Mouse (Mus musculus): ENCODE measurements at regions not wholly inside any gene's neighbourhood (a gene's known extent, or its start where the extent isn't known, plus 50 kb on each side); places are given as distances from the start of the nearest gene placed in this dataset.

GRCm38 (mm10) chr7:129903126-129903525, 311.5 kb downstream of the Wdr11 start:
- no peak for ATAC-seq (ENCODE audit: extremely low read depth, insufficient number of reproducible peaks, low FRiP score, poor library complexity, severe bottlenecking)
- peaks cover 41% of the 10 kb centered on the region for H3K9me3 ChIP-seq (replicated peaks)
- no peak for TF ChIP-seq GATA1 (IDR thresholded peaks at IDR 0.05; ENCODE audit: borderline replicate concordance, low read length)
- TF ChIP-seq TAL1 (conservative IDR thresholded peaks at IDR 0.05; ENCODE audit: low read depth, low read length), result no peak
- no peak for TF ChIP-seq POLR2AphosphoS5 (IDR thresholded peaks at IDR 0.05; ENCODE audit: insufficient replicate concordance, low read depth, low read length)
- no peak for TF ChIP-seq GATA2 (IDR thresholded peaks at IDR 0.05; ENCODE audit: borderline replicate concordance, low read depth, low read length)
- no peak for TF ChIP-seq CTCF (IDR thresholded peaks at IDR 0.05; ENCODE audit: low read depth, low read length)
- H3K36me3 ChIP-seq (replicated peaks), result no peaks in the 10 kb centered on the region
- no peaks in the 10 kb centered on the region for H3K27me3 ChIP-seq (ENCODE audit: insufficient read depth, low read length)
- no peaks in the 10 kb centered on the region for H3K4me1 ChIP-seq (ENCODE audit: insufficient read depth, low read depth, low read length)
- DNase-seq (ENCODE audit: low spot score), result no peak
- no peak overlapping the region for H3K4me3 ChIP-seq (ENCODE audit: low read depth, low read length)

- ATAC-seq (ENCODE audit: extremely low read depth, insufficient number of reproducible peaks, low FRiP score, poor library complexity, severe bottlenecking) (no peak), DNase-seq (ENCODE audit: low spot score) (no peak)
- H3K27me3 ChIP-seq (ENCODE audit: insufficient read depth, low read length), result no peaks in the 10 kb centered on the region
- no peak for TF ChIP-seq TAL1 (conservative IDR thresholded peaks at IDR 0.05; ENCODE audit: low read depth, low read length)
- no peak overlapping the region for H3K4me3 ChIP-seq (ENCODE audit: low read depth, low read length)
- H3K4me1 ChIP-seq (ENCODE audit: insufficient read depth, low read depth, low read length), result no peaks in the 10 kb centered on the region
- H3K36me3 ChIP-seq (replicated peaks), result no peaks in the 10 kb centered on the region
- peaks cover 49% of the 10 kb centered on the region for H3K9me3 ChIP-seq (replicated peaks)
Observed at GRCm38 (mm10) chr7:129906131-129906530, 314.5 kb downstream of the Wdr11 start.

GRCm38 (mm10) chr7:129908826-129909225, 317.2 kb downstream of the Wdr11 start:
- H3K4me1 ChIP-seq (ENCODE audit: insufficient read depth, low read depth, low read length), result no peaks in the 10 kb centered on the region
- TF ChIP-seq GATA2 (IDR thresholded peaks at IDR 0.05; ENCODE audit: borderline replicate concordance, low read depth, low read length) (no peak), TAL1 (conservative IDR thresholded peaks at IDR 0.05; ENCODE audit: low read depth, low read length) (no peak), CTCF (IDR thresholded peaks at IDR 0.05; ENCODE audit: low read depth, low read length) (no peak), POLR2AphosphoS5 (IDR thresholded peaks at IDR 0.05; ENCODE audit: insufficient replicate concordance, low read depth, low read length) (no peak), GATA1 (IDR thresholded peaks at IDR 0.05; ENCODE audit: borderline replicate concordance, low read length) (no peak)
- no peak overlapping the region for H3K4me3 ChIP-seq (ENCODE audit: low read depth, low read length)
- no peak for DNase-seq (ENCODE audit: low spot score)
- H3K9me3 ChIP-seq (replicated peaks), result peaks cover 45% of the 10 kb centered on the region
- H3K36me3 ChIP-seq (replicated peaks), result no peaks in the 10 kb centered on the region
- ATAC-seq (ENCODE audit: extremely low read depth, insufficient number of reproducible peaks, low FRiP score, poor library complexity, severe bottlenecking), result no peak
- H3K27me3 ChIP-seq (ENCODE audit: insufficient read depth, low read length), result no peaks in the 10 kb centered on the region

DNA sequence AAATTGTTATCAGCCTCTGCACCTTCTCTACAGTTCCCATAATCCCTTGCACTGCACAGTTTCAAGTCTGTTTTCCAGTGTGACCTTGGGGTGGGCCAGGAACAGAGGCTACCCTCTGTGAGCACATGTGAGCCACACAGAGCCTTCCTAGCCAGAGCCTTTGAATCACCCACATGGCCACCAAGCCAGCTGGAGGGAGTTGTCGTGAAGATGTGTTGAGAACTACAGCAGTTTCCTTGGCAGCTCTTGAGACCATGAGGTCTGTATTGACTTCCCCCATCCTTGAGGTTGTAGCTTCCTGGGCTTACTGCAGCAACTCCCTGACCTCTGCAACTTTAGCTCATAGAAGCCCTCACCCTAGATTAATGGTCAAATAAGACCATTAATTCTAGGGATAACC, 318.1 kb downstream of the Wdr11 start:
- TF ChIP-seq TAL1 (conservative IDR thresholded peaks at IDR 0.05; ENCODE audit: low read depth, low read length), result no peak
- TF ChIP-seq CTCF (IDR thresholded peaks at IDR 0.05; ENCODE audit: low read depth, low read length), result no peak
- TF ChIP-seq GATA1 (IDR thresholded peaks at IDR 0.05; ENCODE audit: borderline replicate concordance, low read length), result no peak
- TF ChIP-seq GATA2 (IDR thresholded peaks at IDR 0.05; ENCODE audit: borderline replicate concordance, low read depth, low read length), result no peak
- no peak for TF ChIP-seq POLR2AphosphoS5 (IDR thresholded peaks at IDR 0.05; ENCODE audit: insufficient replicate concordance, low read depth, low read length)
- H3K27me3 ChIP-seq (ENCODE audit: insufficient read depth, low read length), result no peaks in the 10 kb centered on the region
- no peak for ATAC-seq (ENCODE audit: extremely low read depth, insufficient number of reproducible peaks, low FRiP score, poor library complexity, severe bottlenecking)

DNA sequence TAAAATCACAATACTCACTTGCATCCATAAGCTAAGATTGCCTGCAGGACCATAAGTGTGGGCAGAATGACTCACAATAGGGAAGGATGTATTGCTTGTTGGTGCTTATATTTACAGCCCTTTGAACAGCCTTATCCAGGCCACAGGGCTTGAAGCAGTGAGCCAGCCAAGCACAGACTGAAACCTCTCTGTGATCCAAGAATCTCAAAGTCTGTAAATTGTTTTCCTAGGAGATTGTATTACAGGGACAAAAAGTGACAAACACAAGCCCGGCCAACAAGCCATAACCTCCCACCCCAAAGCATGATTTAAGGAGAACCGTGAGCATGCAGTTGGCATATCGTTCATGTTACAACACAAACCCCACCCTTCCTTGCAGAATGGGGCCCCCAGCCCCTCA, 319.2 kb downstream of the Wdr11 start:
- TF ChIP-seq GATA2 (IDR thresholded peaks at IDR 0.05; ENCODE audit: borderline replicate concordance, low read depth, low read length) (no peak), TAL1 (conservative IDR thresholded peaks at IDR 0.05; ENCODE audit: low read depth, low read length) (no peak), POLR2AphosphoS5 (IDR thresholded peaks at IDR 0.05; ENCODE audit: insufficient replicate concordance, low read depth, low read length) (no peak), CTCF (IDR thresholded peaks at IDR 0.05; ENCODE audit: low read depth, low read length) (no peak), GATA1 (IDR thresholded peaks at IDR 0.05; ENCODE audit: borderline replicate concordance, low read length) (no peak)

More for the DNA sequence above, 318.1 kb downstream of the Wdr11 start:
- H3K36me3 ChIP-seq (replicated peaks), result no peaks in the 10 kb centered on the region
- H3K9me3 ChIP-seq (replicated peaks), result peaks cover 51% of the 10 kb centered on the region
- H3K4me3 ChIP-seq (ENCODE audit: low read depth, low read length), result no peak overlapping the region
- no peak for DNase-seq (ENCODE audit: low spot score)
- no peaks in the 10 kb centered on the region for H3K4me1 ChIP-seq (ENCODE audit: insufficient read depth, low read depth, low read length)

GRCm38 (mm10) chr7:129914871-129915270, 323.2 kb downstream of the Wdr11 start:
- no peak for TF ChIP-seq CTCF (IDR thresholded peaks at IDR 0.05; ENCODE audit: low read depth, low read length)
- no peak for TF ChIP-seq TAL1 (conservative IDR thresholded peaks at IDR 0.05; ENCODE audit: low read depth, low read length)
- Histone ChIP-seq H3K4me3 (ENCODE audit: low read depth, low read length) (no peak overlapping the region), H3K4me1 (ENCODE audit: insufficient read depth, low read depth, low read length) (no peaks in the 10 kb centered on the region), H3K27me3 (ENCODE audit: insufficient read depth, low read length) (no peaks in the 10 kb centered on the region), H3K9me3 (replicated peaks) (peaks cover 57% of the 10 kb centered on the region), H3K36me3 (replicated peaks) (no peaks in the 10 kb centered on the region)
- DNase-seq (ENCODE audit: low spot score), result no peak
- ATAC-seq (ENCODE audit: extremely low read depth, insufficient number of reproducible peaks, low FRiP score, poor library complexity, severe bottlenecking), result no peak

More for the DNA sequence above, 319.2 kb downstream of the Wdr11 start:
- DNase-seq (ENCODE audit: low spot score) (no peak), ATAC-seq (ENCODE audit: extremely low read depth, insufficient number of reproducible peaks, low FRiP score, poor library complexity, severe bottlenecking) (no peak)
- Histone ChIP-seq H3K36me3 (replicated peaks) (no peaks in the 10 kb centered on the region), H3K27me3 (ENCODE audit: insufficient read depth, low read length) (no peaks in the 10 kb centered on the region), H3K4me3 (ENCODE audit: low read depth, low read length) (no peak overlapping the region), H3K4me1 (ENCODE audit: insufficient read depth, low read depth, low read length) (no peaks in the 10 kb centered on the region), H3K9me3 (replicated peaks) (peaks cover 61% of the 10 kb centered on the region)

Data from G1E (cell line).